Mouse (Mus musculus): ENCODE data around the gene Pdzd8. TPM values are rescaled to one million over a fixed set of nuclear protein-coding genes. Genes with fewer than 3 reads are reported as not detected.

The Pdzd8 gene
- total RNA-seq, 2 experiments from 2014 or later = 40.5 to 43.3 TPM

DNA sequence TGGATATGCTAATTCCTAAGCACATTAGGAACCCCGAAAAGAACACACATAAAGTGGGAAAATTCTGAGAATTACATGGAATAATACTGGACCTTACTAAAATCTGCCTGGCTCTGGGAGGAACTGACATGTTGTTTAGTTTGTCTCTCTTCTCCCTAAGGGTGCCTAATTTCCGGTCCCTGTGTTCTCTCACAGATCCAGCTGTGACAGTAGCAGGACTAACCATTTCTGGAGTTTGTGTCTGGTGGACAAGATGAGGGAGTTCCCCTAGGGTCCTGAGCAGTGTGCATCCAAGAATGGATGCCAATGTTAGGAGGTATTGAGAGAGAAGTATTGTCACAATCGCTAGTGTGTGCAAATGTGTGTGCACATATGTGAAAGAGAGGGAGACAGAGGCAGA, 10.8 kb upstream of the Pdzd8 start:
- no peak for DNase-seq (ENCODE audit: low spot score in 2 of 2)

GRCm38 (mm10) chr19:59354906-59355305, 9.3 kb upstream of the Pdzd8 start:
- DNase-seq (ENCODE audit: low spot score in 2 of 2) = no peak

DNA sequence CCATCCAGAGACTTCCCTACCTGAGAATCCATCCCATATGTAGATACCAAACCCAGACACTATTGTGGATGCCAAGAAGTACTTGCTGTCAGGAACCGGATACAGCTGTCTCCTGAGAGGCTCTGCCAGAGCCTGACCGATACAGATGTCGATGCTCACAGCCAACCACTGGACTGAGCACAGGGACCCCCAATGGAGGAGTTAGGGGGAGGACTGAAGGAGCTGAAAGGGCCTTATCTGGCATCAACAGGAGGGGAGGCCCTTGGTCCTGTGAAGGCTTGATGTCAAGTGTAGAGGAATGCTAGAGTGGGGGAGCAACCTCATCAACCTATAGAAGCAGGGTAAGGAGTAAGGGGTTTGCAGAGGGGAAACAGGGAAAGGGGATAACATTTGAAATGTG, 7.2 kb upstream of the Pdzd8 start:
- DNase-seq (ENCODE audit: low spot score in 2 of 2) = no peak

- no peak for DNase-seq (ENCODE audit: low spot score in 2 of 2)
Measured at GRCm38 (mm10) chr19:59351151-59351889, 5.7 kb upstream of the Pdzd8 start.

GRCm38 (mm10) chr19:59350273-59350903, 4.8 kb upstream of the Pdzd8 start:
- no peak for DNase-seq (ENCODE audit: low spot score in 2 of 2)

DNA sequence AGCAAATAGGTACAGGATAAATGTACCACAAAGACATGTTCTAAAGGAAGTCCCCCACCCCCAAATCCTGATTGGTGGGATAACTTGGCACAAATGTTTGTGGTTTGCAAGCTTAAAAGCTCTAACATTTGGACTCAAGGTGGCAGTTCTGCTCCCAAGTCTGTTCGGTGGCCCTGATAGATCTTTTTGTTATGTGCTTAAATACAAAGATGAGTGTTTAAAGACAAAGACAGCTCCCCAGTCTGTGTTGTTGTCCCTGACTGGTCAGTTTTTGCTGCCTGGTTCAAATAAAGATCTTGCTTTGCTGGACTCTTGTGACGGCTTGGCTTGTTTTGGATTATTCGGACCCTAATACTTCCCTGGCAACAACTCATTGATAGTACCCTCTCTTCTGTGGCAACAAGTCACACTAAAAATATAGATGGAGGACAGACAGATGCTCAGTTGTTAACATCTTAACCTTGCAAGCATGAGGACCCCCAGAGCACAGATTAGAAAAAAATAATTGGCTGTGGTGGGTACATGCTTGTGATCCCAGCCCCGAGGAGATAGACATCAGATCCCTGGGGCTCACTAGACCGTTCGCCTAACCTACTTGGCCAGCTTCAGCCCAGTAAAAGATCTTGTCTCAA, 3.9 kb upstream of the Pdzd8 start:
- DNase-seq (ENCODE audit: low spot score in 2 of 2) = no peak

- DNase-seq (ENCODE audit: low spot score in 2 of 2) = no peak
Measured at GRCm38 (mm10) chr19:59346325-59346724, 745 bp upstream of the Pdzd8 start.

GRCm38 (mm10) chr19:59345081-59345657, 411 bp downstream of the Pdzd8 start:
- DNase-seq (ENCODE audit: low spot score in 2 of 2) = peak in 1 of 2 experiments; percentile 22

GRCm38 (mm10) chr19:59344304-59344711, 1.3 kb downstream of the Pdzd8 start:
- peak in 1 of 2 experiments; percentile 6 for DNase-seq (ENCODE audit: low spot score in 2 of 2)

- DNase-seq (ENCODE audit: low spot score in 2 of 2) = no peak
Measured at GRCm38 (mm10) chr19:59342964-59343363, 2.6 kb downstream of the Pdzd8 start.

- DNase-seq (ENCODE audit: low spot score in 2 of 2) = no peak
Measured at GRCm38 (mm10) chr19:59339908-59340307, 5.7 kb downstream of the Pdzd8 start.

GRCm38 (mm10) chr19:59337872-59338681, 7.5 kb downstream of the Pdzd8 start:
- DNase-seq (ENCODE audit: low spot score in 2 of 2) = no peak

DNA sequence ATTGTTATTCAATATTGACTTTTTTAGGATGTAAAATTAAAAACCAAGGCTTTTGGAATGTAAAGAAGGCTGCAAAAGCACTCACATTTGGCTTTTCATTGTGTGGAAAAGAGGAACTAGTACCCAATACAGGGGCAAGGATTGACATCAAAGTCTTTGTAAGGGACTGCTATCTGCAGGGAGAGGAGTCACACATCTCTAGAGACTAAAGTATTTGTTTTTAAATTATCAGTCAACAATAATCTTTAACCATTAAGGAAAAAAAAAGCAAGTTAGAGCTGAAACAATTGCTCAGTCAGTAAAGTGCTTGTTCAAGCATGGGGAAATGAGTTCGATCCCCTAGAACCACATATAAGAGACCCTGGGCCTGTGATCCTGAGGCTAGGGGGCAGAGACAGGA, 8.9 kb downstream of the Pdzd8 start:
- no peak for DNase-seq (ENCODE audit: low spot score in 2 of 2)

DNA sequence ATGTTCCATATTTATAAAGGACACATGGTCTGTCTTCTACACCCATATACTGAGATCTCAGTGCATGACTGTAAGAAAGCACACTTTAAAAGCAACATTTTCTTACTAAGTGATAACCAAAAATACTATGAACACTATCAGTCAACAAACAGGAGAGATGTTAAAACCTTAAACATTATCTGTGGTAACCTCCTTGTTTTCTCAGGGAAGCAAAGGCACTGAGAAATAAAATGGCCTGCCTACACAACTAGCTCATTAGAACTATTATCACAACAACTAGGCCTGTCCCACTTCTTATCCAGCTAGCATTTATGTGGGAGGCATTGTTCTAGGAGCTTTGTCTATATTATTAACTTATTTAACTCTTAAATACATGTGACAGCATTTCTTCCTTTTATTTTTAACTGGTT, 14.8 kb downstream of the Pdzd8 start:
- no peak for DNase-seq (ENCODE audit: low spot score in 2 of 2)

DNA sequence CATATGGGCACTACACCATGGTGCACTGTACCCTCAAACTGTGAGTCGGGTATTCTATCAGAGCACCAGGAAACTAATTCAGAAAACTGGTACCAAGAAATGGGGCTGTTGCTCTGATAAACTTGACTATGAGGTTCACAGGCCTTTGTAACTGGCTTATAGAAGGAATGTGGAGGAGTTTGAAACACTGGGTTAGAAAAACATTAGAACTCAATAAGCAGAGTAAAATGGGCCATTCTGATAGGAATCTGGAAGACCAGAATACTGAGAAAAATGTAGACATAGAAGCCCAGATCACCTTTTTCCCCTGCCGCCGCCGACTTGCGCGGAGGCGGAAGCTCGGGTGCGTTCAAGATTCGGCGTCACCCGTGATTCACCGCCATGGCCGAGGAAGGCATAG, 23.6 kb downstream of the Pdzd8 start, which contains the start of gene Rps12-ps3:
Gene Rps12-ps3 (plus strand): TSS at position 301 of the 400 bp plus-strand sequence.
- DNase-seq (ENCODE audit: low spot score in 2 of 2) = no peak

- DNase-seq (ENCODE audit: low spot score in 2 of 2) = no peak
Measured at GRCm38 (mm10) chr19:59316571-59316970, 29.0 kb downstream of the Pdzd8 start.

GRCm38 (mm10) chr19:59315308-59315707, 30.3 kb downstream of the Pdzd8 start:
- no peak for DNase-seq (ENCODE audit: low spot score in 2 of 2)

DNA sequence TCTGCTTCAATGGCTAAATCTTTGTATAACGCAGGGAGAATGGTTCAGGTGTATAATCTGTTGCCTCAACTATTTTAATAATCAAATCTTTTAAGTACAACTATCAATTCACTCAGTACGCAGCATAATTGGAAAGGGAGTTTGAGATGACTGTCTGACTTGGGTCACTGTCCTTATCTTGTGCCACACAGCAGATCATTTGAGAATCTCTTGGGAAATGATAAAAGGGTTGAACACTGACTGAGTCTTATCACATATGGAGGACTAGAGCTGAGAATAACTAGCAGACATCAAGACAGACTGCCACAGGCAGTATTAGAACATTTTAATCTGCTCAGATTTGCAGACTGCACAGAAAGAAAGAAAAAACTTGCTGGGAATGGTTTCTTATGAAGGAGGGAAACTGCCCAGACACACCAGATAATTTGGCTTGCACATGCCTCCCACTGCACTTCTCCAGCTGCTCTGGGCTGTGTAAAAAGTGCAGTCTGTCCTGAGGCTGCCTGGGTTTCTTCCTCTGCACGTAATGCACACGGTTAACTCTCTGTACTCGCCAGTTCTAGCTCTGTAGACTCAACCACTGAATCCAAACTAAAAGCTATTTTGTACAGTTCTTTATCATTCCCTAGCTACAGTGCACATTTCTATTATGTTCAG, 53.3 kb downstream of the Pdzd8 start:
- DNase-seq (ENCODE audit: low spot score in 2 of 2) = no peak

- DNase-seq (ENCODE audit: low spot score in 2 of 2) = no peak
Measured at GRCm38 (mm10) chr19:59289811-59290210, 55.8 kb downstream of the Pdzd8 start.

DNA sequence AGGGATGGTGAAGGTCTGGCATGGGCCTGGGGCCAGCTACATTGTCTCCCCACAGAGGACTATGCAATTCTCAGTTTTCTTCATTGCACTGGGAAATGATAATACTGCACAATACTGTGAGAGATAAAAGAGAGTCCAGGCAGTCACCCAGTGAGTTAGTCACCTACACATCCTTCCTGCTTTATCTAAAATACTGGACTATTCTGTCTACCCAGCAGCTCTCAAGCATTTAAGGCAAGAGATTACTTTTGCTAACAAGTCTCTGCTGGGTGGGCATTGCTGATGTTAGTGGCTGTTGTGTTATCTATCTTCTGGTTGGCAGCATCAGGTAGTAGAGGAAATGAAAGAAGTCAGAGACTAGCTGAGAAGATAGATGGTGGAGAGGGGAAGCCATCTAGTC, 56.5 kb downstream of the Pdzd8 start:
- no peak for DNase-seq (ENCODE audit: low spot score in 2 of 2)

DNA sequence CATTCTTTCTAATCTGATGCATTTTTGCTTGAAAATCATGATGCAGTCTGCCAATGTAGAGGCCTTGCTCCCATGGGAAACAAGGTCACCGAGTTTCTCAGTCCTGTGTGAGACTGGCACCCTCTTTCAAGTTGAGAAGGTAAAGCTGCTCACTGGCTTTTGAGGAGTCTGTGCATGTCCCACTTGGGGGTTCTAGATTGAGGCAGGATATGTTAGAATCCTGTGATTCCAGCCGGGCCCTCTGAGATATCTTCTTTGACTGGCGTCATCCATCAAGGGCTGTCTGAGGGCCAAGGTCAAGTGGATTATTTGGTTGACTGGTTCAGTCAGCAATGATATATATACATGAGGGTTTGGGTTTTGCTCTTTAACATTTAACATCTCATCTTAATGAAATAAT, 63.6 kb downstream of the Pdzd8 start:
- no peak for DNase-seq (ENCODE audit: low spot score in 2 of 2)
